Mouse (Mus musculus): ENCODE measurements at regions not wholly inside any gene's neighbourhood (a gene's known extent, or its start where the extent isn't known, plus 50 kb on each side); places are given as distances from the start of the nearest gene placed in this dataset.

- intact Hi-C loops (cut with DNase I): no loop called here
- DNase-seq (ENCODE audit: low spot score in 2 of 2): no peak
These were observed 80.1 kb downstream of the Gm525 start for GRCm38 (mm10) chr11:89153466-89154406.

- intact Hi-C loops (cut with DNase I): no loop called here
- DNase-seq (ENCODE audit: low spot score in 2 of 2): no peak
These were observed 74.3 kb downstream of the Gm525 start for GRCm38 (mm10) chr11:89147990-89148389.

GRCm38 (mm10) chr11:89145281-89145945, 71.8 kb downstream of the Gm525 start:
- no peak for DNase-seq (ENCODE audit: low spot score in 2 of 2)
- intact Hi-C loops (cut with DNase I): no loop called here

- DNase-seq (ENCODE audit: low spot score in 2 of 2): no peak
- intact Hi-C loops (cut with DNase I): no loop called here
These were observed 69.0 kb downstream of the Gm525 start for GRCm38 (mm10) chr11:89142527-89143154.
